Mouse (Mus musculus) intestine, postnatal 0 days (tissue): ENCODE results near the gene Rpl27. TPM values are rescaled to one million over a fixed set of nuclear protein-coding genes. Genes with fewer than 3 reads are reported as not detected.
A peak's percentile ranks its signal among the peaks of the same experiment; 100 is the strongest.
"Not testable (repeated sequence)": the region's sequence is repeated elsewhere in the genome, so short reads cannot be mapped to it uniquely, and the experiment has no call there.

Source experiments
- ATAC-seq: fragments of 200-750 bp; cut with Nextera tagmentation; 2 replicates; pipeline ENCODE4 v1.8.0; 2017; ENCODE audit warnings: mild to moderate bottlenecking, moderate TSS enrichment, moderate library complexity
- H3K27ac ChIP-seq: fragments of 300-500 bp; sonication (generic); 2 replicates; pipeline ENCODE4 v1.5.1; 2014; ENCODE audit warnings: mild to moderate bottlenecking, low read depth, low read length, moderate library complexity
- H3K27me3 ChIP-seq: fragments of 300-500 bp; sonication (generic); replicated peaks from 2 replicates; pipeline ENCODE4 v1.6.1; 2014; ENCODE audit warnings: low read length, mixed read lengths; ENCODE audit not compliant: control insufficient read depth, insufficient read depth
- H3K36me3 ChIP-seq: fragments of 300-500 bp; sonication (generic); 2 replicates; pipeline ENCODE4 v1.6.1; 2014; ENCODE audit warnings: mild to moderate bottlenecking, moderate library complexity; ENCODE audit not compliant: control insufficient read depth, insufficient read depth
- H3K4me1 ChIP-seq: fragments of 300-500 bp; sonication (generic); replicated peaks from 2 replicates; pipeline ENCODE4 v1.6.1; 2014; ENCODE audit warnings: antibody characterized with exemption, low read length, mixed read lengths; ENCODE audit not compliant: control insufficient read depth, insufficient read depth
- H3K4me2 ChIP-seq: fragments of 300-500 bp; sonication (generic); replicated peaks from 2 replicates; pipeline ENCODE4 v1.6.1; 2014; ENCODE audit warnings: low read depth, mild to moderate bottlenecking, moderate library complexity
- H3K4me3 ChIP-seq: fragments of 300-500 bp; sonication (generic); 2 replicates; pipeline ENCODE4 v1.5.1; 2014; ENCODE audit warnings: low read depth, low read length
- H3K9ac ChIP-seq: fragments of 300-500 bp; sonication (generic); 2 replicates; pipeline ENCODE4 v1.6.1; 2014; ENCODE audit warnings: mild to moderate bottlenecking, low read depth, low read length
- H3K9me3 ChIP-seq: fragments of 300-500 bp; sonication (generic); 2 replicates; pipeline ENCODE4 v1.6.1; 2016; ENCODE audit warnings: mixed run types; ENCODE audit not compliant: control insufficient read depth
- CTCF ChIP-seq: sonication (generic); IDR thresholded peaks from 2 replicates; pipeline ENCODE4 v1.5.1; 2016; ENCODE audit warnings: low read depth, mild to moderate bottlenecking, control low read depth, antibody characterized with exemption, moderate library complexity
- WGBS: fragments of 180-500 bp; shearing (Covaris S2); extraction: QIAGEN DNeasy Blood & Tissue Kit; methylation state at CpG from one replicate; pipeline ENCODE4 v1.1.7; 2014; 5-methylcytosine and 5-hydroxymethylcytosine counted together
- polyA plus RNA-seq: library from polyadenylated mRNA; unstranded; fragments of >200 nt; fragmentation: Nextera tagmentation; extraction: Ambion mirVana; gene quantifications from 2 replicates; pipeline ENCODE4 v1.2.1, GENCODE M21; 2015

The Rpl27 gene
- polyA plus RNA-seq, 1 experiment from 2014 or later = 240 TPM

DNA sequence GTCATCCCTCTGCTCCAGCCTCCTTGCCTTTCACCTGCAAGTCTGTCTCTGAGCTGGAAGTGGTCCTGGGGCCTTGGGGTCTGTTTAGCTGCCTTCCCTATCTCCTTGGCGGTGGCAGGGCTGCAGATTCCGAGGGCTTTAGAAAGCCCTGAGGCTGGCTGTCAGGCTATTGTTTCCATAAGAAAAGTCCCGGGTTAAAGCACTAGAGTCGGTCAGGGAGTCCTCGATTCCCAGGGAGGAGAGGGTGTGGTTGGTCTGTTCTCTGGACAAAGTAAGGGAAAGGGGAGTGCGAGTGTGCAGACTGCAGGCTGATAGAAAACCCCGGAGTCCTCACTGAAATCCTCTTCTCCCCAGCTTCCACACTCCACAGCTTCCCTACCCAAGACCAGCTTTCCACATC, 28.1 kb downstream of the Rpl27 start:
- 0 out of 2 replicates have a peak, but pooled peaks cover 5% of the 10 kb centered on the region for H3K4me1 ChIP-seq
- TF ChIP-seq CTCF = no peak
- no peak overlapping the region for H3K27ac ChIP-seq
- ATAC-seq = no peak
- no peak overlapping the region for H3K9ac ChIP-seq
- H3K27me3 ChIP-seq = no peaks in the 10 kb centered on the region
- WGBS = 55% methylated on average over 7 of the region's 7 CpGs
- no peaks in the 10 kb centered on the region for H3K36me3 ChIP-seq
- H3K4me2 ChIP-seq = no peak overlapping the region
- H3K9me3 ChIP-seq = no peaks in the 10 kb centered on the region
- no peak overlapping the region for H3K4me3 ChIP-seq

DNA sequence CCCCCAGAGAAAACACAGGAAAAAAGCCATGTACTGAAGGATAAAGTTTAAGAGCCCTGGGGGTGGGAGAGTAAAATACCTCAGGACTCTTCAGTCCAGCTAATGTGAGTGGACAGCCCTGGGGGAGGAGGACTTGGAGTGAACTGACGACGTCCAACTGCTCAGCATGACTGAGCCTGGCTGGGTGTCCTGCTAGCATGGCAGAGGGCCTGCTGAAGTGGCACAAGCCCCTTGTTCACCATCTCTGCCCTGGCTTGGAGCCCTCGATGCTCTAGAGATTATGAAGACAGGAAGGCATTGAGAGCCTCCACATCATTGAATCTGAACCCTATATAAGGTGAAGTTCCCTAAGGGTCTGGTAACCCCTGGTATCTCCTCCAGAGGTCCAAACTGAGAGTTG, 29.8 kb downstream of the Rpl27 start:
- Histone ChIP-seq H3K36me3 (no peaks in the 10 kb centered on the region), H3K9ac (no peak overlapping the region), H3K4me3 (no peak overlapping the region), H3K27me3 (no peaks in the 10 kb centered on the region), H3K4me1 (0 out of 2 replicates have a peak, but pooled peaks cover 5% of the 10 kb centered on the region), H3K4me2 (no peak overlapping the region), H3K27ac (no peak overlapping the region), H3K9me3 (no peaks in the 10 kb centered on the region)
- no peak for TF ChIP-seq CTCF
- 84% methylated on average over 3 of the region's 3 CpGs for WGBS
- ATAC-seq = no peak

DNA sequence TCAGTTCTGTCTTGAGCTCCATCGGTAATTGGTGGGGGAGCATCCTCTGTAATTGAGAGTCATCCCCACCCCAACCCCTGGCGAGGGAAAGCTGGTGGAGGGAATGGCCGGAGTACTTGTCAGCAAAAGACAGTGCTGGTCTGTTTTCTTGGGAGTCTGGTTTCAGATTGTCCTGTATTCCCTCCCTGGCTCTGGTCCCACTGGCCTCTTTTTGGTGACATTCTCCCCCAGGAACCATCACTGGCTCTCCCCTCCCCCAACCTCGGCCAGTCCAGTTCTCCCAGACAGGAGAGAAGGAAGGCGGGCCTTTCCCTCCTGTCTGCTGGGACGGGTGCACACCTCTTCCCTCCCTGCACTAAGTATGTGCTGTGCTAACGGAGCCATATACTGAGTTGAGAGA, 30.2 kb downstream of the Rpl27 start:
- ATAC-seq = no peak
- Histone ChIP-seq H3K9me3 (no peaks in the 10 kb centered on the region), H3K27ac (no peak overlapping the region), H3K9ac (no peak overlapping the region), H3K4me2 (no peak overlapping the region), H3K27me3 (no peaks in the 10 kb centered on the region), H3K4me3 (no peak overlapping the region), H3K4me1 (0 out of 2 replicates have a peak, but pooled peaks cover 4% of the 10 kb centered on the region), H3K36me3 (no peaks in the 10 kb centered on the region)
- no peak for TF ChIP-seq CTCF
- WGBS = 60% methylated on average over 7 of the region's 7 CpGs

DNA sequence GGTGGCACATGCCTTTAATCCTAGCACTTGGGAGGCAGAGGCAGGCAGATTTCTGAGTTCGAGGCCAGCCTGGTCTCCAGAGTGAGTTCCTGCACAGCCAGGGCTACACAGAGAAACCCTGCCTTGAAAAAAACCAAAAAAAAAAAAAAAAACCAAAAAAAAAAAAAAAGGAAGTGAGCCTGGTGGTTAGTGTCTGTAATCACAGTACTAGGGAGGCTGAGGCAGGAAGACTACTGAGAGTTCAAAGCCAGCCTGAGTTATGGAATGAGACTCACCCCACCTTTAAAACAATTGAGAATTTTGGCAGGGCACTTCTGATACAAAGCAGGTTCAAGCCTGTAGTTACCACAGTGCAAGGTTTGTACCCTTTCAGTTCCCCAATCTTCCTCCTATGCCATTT, 31.6 kb downstream of the Rpl27 start:
- H3K27ac ChIP-seq, H3K4me3 ChIP-seq, H3K36me3 ChIP-seq, ATAC-seq, H3K9me3 ChIP-seq, H3K4me1 ChIP-seq, H3K4me2 ChIP-seq, H3K9ac ChIP-seq, H3K27me3 ChIP-seq: not testable (repeated sequence)
- 81% methylated on average over 1 of the region's 1 CpGs for WGBS

DNA sequence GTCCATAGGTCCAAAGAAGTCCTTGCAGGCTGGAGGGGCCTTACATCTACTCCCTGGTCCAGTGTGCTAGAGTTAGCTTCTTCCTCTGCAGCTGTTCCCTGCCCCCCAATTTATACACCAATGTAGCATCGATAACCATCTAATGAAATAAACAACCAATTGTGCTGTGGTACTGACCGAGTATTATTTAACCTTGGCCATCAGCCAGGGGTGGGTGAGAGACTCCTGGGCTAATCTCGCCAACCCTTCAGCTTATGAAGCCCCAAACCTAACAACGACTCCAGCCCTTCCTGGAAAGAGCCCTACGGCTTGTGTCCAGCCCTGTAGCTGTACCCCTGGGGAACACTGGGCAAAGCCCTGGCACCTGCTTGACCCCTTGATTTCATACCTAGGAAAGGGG, 32.2 kb downstream of the Rpl27 start:
- H3K9me3 ChIP-seq = no peaks in the 10 kb centered on the region
- no peak for ATAC-seq
- H3K36me3 ChIP-seq = no peaks in the 10 kb centered on the region
- H3K27me3 ChIP-seq = no peaks in the 10 kb centered on the region
- no peak for TF ChIP-seq CTCF
- H3K4me3 ChIP-seq = no peak overlapping the region
- 63% methylated on average over 5 of the region's 5 CpGs for WGBS
- 0 out of 2 replicates have a peak, but pooled peaks cover 4% of the 10 kb centered on the region for H3K4me1 ChIP-seq
- H3K27ac ChIP-seq = no peak overlapping the region
- no peak overlapping the region for H3K4me2 ChIP-seq
- no peak overlapping the region for H3K9ac ChIP-seq

DNA sequence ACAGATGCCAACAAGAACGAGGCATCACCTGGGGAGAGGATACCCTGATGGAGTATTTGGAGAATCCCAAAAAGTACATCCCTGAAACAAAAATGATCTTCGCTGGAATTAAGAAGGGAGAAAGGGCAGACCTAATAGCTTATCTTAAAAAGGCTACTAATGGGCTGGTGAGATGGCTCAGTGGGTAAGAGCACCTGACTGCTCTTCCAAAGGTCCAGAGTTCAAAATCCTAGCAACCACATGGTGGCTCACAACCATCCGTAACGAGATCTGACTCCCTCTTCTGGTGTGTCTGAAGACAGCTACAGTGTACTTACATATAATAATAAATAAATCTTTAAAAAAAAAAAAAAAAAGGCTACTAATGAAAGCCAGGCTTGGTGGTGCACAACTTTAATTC, 34.3 kb downstream of the Rpl27 start:
- H3K27ac ChIP-seq, H3K36me3 ChIP-seq, H3K4me1 ChIP-seq, H3K4me3 ChIP-seq, H3K27me3 ChIP-seq, H3K9ac ChIP-seq, ATAC-seq, H3K4me2 ChIP-seq, H3K9me3 ChIP-seq: not testable (repeated sequence)
- 0 out of 2 replicates have a peak, but pooled peaks have one; percentile 2 for TF ChIP-seq CTCF
- WGBS = 63% methylated on average over 4 of the region's 4 CpGs

DNA sequence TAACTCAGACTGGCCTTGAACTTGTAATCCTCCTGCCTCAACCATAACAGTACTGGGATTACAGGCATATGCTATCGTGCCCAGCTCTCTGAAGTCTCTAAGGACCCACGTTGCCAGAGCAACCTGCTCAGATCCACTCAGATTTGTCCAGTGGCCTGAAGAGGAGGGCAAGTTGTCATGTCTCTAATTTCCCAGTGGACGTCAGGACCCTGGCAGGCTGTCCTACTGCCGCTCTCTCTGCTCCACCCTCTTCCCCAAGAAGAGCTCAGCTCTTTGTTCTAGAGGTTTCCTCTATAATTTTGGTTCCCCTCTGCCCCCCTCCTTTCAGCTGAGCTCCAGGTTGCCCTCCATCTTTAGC, 35.1 kb downstream of the Rpl27 start:
- TF ChIP-seq CTCF = no peak
- H3K4me3 ChIP-seq = no peak overlapping the region
- H3K27me3 ChIP-seq = no peaks in the 10 kb centered on the region
- H3K9me3 ChIP-seq = no peaks in the 10 kb centered on the region
- ATAC-seq = no peak
- H3K4me2 ChIP-seq = no peak overlapping the region
- H3K27ac ChIP-seq = no peak overlapping the region
- 68% methylated on average over 4 of the region's 4 CpGs for WGBS
- H3K4me1 ChIP-seq = 0 out of 2 replicates have a peak, but pooled peaks cover 5% of the 10 kb centered on the region
- H3K36me3 ChIP-seq = no peaks in the 10 kb centered on the region
- no peak overlapping the region for H3K9ac ChIP-seq
